Mouse (Mus musculus) ovary, postnatal 36 days (tissue): ENCODE data around the gene Trp53rkb.

Source experiments
- DNase-seq: peaks from one replicate; pipeline ENCODE4 v3.0.0; 2022; ENCODE audit warnings: low spot score, mixed read lengths

Trp53rkb gene

GRCm38 (mm10) chr2:166792355-166792754 is at the start of gene Trp53rkb:
Trp53rkb (plus strand) TSS chr2:166792531.
- no peak for DNase-seq

DNA sequence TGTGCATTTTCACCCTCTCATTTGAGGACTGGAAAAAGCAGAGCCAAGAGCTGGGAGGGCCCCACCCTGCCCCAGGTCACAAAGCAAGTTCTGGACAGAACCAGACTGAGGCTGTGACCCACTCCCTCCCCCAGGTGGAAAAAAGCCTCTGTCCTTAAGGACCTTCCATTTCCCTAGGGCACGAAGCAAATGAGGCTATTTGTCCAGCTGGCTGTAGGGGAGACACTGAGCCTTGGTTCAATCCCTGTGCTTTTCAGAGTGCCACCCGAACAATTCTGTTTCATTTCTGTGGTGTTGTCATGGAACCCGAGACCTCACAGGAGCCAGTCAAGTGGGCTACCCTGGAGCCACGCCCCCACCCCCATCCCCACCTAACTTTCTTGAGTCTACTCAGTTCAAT is 48.8 kb upstream of the Trp53rkb start:
- no peak for DNase-seq

DNA sequence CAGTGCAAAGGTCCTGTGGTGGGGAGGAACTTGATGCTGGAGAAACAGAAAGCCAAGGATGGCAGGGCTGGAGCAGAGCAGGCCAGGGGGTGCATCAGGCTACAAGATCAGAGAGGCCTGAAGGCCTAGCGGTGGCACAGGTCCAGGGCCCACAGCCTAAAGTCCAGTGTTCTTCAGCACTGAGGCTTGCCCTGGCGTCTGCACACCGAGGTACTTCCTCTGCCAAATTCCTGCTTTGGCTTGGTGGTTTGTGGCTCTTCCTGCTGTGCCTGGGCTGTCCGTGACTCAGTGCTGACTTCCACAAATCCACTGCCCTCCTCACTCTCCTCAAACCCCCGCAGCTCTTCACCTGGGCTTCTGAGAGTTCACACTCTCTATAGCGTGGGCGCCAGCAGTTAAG is 47.9 kb upstream of the Trp53rkb start:
- DNase-seq: peak; percentile 7

DNA sequence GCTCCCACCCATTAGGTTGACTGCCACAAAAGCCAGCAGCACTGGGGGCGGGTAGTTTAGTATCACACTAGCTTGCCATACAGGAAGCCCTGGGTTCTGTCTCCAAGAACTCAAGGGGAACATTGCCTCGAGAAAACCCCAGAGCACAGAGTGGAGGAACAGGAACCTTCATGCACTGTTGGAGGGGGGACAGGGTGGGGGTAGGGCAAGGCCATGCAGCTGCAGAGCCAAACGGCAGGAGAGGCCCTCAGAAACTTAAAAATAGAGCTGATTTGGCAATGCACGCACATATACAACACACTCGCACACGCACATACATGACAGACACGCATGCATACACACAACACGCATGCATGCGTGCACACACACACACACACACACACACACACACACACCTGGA is 46.5 kb upstream of the Trp53rkb start:
- no peak for DNase-seq

GRCm38 (mm10) chr2:166746261-166746913 is 45.9 kb upstream of the Trp53rkb start:
- DNase-seq: peak; percentile 11

- DNase-seq: no peak
These were observed 41.6 kb upstream of the Trp53rkb start for GRCm38 (mm10) chr2:166750620-166751191.

DNA sequence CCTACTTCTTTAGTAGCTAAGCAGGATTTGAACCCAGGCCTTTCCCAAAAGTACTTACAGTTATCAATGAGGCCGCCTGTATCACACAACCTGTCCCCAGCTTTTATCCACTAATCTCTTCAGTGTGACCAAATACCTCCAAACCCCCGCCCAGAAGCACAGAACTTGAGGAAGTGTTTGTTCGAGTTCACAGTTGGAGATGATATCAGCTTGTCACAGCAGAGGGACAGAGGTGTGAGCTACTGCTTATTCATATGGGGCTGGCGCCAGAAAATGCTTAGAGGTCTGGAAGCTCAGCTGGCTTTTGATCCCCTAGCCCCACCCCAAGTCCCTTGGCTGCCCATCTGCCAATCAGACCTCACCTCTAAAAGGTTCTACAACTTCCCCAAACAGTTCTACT is 38.1 kb upstream of the Trp53rkb start:
- DNase-seq: no peak

DNA sequence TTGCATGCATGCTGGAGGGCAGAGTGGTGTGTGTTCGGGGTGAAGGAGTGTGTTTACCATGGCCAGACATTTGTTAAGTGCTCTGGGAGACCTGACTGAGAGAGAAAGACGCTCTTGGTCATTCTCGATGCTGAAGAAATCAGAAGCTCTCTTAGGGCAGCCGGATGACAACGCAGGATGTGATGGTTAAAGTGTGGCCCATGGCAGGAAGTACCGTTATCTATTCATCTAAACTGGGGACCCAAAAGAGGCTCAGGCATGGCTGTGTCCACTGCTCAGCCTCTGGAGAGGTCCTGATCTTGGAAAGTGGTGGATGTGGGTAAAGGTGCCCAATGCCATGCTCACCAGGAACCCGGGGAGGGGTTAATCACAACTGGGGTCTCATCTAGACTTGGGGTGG is 37.6 kb upstream of the Trp53rkb start:
- DNase-seq: no peak

- DNase-seq: no peak
These were observed 34.4 kb upstream of the Trp53rkb start for GRCm38 (mm10) chr2:166757969-166758368.

- DNase-seq: no peak
These were observed 28.3 kb upstream of the Trp53rkb start for GRCm38 (mm10) chr2:166764051-166764450.

- DNase-seq: no peak
These were observed 24.7 kb upstream of the Trp53rkb start for GRCm38 (mm10) chr2:166767591-166767990.

- DNase-seq: no peak
These were observed 20.9 kb upstream of the Trp53rkb start for GRCm38 (mm10) chr2:166771396-166771795.

GRCm38 (mm10) chr2:166773587-166773986 is 18.7 kb upstream of the Trp53rkb start:
- no peak for DNase-seq

GRCm38 (mm10) chr2:166774275-166774674 is 18.1 kb upstream of the Trp53rkb start:
- no peak for DNase-seq

DNA sequence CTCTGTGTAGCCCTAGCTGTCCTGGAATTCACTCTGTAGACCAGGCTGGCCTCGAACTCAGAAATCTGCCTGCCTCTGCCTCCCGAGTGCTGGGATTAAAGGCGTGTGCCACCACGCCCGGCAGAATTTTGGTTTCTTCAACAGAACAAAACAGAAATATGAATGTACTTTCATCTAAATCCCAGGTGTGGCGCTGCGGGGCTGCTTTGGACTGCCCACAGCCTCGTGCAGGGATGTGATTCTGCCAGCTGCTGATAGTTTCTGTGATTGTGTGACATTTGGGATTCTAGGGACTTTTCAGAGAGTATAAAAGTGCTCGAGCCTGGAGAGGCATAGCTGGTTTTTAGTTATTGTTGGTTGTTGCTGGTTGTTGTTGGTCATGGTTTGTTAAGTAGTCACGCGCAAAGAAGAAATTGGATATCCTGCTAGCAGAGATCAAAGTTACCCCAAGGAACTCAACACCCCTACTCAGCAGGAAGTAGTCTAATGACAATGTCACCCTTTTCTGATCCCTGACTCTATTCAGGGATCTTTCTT is 16.9 kb upstream of the Trp53rkb start:
- no peak for DNase-seq

GRCm38 (mm10) chr2:166776272-166776671 is 16.1 kb upstream of the Trp53rkb start:
- DNase-seq: no peak

DNA sequence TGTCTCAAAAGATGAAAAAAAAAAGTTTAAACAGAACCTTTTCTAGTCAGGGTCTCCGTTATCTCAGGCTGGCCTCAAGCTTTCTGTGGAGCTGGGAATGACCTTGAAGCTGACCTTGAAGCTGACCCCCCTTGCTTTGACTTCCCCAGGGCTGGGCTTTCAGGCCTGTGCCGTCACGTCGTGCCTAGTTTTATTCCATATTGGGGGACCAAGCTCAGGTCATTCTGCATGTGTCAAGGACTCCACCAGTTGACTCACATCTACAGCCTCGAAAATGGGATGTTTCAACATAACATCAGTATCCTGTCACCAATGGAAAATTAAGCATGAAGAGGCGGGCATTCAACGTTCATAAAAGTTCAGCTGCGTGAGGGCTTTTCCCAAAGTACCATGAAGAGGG is 12.4 kb upstream of the Trp53rkb start:
- no peak for DNase-seq

GRCm38 (mm10) chr2:166780980-166781578 is 11.3 kb upstream of the Trp53rkb start:
- DNase-seq: peak; percentile 69

- DNase-seq: no peak
These were observed 8.0 kb upstream of the Trp53rkb start for GRCm38 (mm10) chr2:166784376-166784775.

DNA sequence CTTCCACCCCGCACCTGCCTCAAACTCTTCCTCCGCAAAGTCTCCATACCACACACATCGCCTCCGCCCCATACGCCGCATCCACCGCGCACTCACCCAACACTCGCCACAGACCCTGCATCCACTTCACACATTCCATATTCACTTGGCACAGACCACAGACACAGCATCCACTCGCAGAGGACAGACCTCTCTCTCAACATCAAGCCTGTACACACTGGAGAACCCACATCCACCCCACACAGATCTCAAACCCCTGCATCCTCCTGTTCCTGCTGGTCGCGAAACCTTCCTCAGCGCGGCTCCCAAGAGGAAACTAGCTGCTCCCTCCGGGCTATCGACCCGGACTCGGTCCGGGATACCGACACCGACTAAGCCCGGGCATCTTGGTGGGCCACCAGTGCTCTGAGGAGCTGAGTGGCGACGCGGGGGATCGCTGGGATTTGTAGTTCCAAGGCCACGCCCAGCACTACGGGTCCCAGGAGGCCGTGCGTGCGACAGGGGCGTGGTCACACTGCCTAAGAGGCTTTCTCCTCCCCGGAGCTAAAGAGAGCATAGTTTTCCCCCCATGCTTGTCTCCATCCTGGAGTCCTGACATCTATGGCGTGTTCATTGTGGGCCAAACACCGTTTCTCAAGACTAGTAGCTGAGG is 5.9 kb upstream of the Trp53rkb start:
- DNase-seq: peak; percentile 87

DNA sequence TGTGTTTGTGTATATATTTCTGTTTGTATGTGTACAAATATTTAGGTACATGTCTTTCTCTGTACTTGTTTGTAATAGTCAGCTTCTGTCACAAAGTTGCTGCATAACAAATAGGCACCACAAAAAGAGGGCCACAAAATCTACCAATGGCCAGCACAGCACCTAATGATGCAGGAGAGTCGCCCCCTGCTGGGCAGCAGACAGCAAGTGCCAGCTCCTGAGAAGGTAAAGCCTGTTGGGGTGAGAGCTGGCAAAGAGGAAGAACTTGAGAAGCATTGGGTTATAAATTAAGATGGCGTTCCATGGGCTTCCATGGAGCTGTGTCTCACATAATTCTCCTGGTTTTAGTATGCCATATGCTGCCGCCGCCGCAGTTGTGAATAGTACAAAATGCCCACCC is 593 bp upstream of the Trp53rkb start:
- DNase-seq: no peak

DNA sequence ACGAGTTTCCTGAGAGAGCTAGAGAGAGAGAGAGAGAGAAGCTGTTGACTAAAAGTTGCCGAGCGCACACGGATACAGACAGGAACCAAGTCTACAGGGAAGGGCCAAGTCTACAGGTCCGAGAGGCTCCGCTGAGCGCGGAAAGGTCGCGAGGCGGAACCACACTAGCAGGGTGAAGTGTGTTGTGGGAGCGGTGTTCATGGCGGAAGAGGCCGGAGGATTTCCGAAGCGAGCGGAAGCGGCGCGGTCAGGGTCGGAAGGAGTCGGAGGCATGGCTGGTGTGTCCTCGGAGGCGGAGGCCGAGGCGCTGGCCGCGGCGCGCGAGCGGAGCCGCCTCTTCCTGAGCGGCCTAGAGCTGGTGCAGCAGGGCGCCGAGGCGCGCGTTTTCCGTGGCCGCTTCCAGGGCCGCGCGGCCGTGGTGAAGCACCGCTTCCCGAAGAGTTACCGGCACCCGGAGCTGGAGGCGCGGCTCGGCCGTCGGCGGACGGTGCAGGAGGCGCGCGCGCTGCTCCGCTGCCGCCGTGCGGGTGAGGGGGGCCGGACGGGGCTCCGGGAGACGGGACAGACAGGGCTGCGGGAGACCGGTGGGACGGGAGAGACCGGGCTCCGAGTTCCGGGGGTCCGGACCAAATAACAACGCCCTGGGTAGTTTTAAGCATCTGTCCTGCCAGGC is 1.3 kb downstream of the Trp53rkb start:
- DNase-seq: peak; percentile 87
